Mouse (Mus musculus): ENCODE results near the gene Btbd9. TPM values are rescaled to one million over a fixed set of nuclear protein-coding genes. Genes with fewer than 3 reads are reported as not detected.

Btbd9 gene
- total RNA-seq, 1 experiment, result 28.2 TPM

- TF ChIP-seq MAFK (IDR thresholded peaks at IDR 0.05; ENCODE audit: insufficient read depth, low read depth, low read length) (no peak), CHD2 (IDR thresholded peaks at IDR 0.05; ENCODE audit: low read depth, low read length) (no peak), ZNF384 (IDR thresholded peaks at IDR 0.05; ENCODE audit: low read depth, low read length) (no peak), ZC3H11A (IDR thresholded peaks at IDR 0.05; ENCODE audit: borderline replicate concordance, low read depth, low read length) (no peak), HCFC1 (IDR thresholded peaks at IDR 0.05; ENCODE audit: borderline replicate concordance, insufficient read depth, low read length) (no peak)
- Histone ChIP-seq H3K9me3 (ENCODE audit: control insufficient read depth, insufficient read depth, low read depth, low read length) (no peaks in the 10 kb centered on the region), H3K36me3 (ENCODE audit: control insufficient read depth, insufficient read depth, low read length, poor library complexity, severe bottlenecking) (no peaks in the 10 kb centered on the region), H3K27ac (ENCODE audit: insufficient read depth, low read depth, low read length, poor library complexity, severe bottlenecking) (no peak overlapping the region), H3K4me3 (ENCODE audit: insufficient read depth in 1 of 2, low read depth in 1 of 2, low read length in 2 of 2, poor library complexity in 1 of 2, severe bottlenecking in 1 of 2) (no peak overlapping the region), H3K9ac (ENCODE audit: insufficient read depth, low read depth, low read length, poor library complexity, severe bottlenecking) (no peak overlapping the region), H3K4me1 (ENCODE audit: control insufficient read depth in 2 of 2, insufficient read depth in 2 of 2, low read length in 2 of 2, poor library complexity in 1 of 2) (peaks cover 4 to 12% of the 10 kb centered on the region in 2 experiments; a peak in 2 of 4 replicates)
- in situ Hi-C loops (cut with MboI; ENCODE audit: low sequenced_read_pairs in 2 of 2, unreplicated experiment in 2 of 2), result no loop called here
- no peak for DNase-seq (ENCODE audit: low read depth, low spot score)
These were observed 315.5 kb downstream of the Btbd9 start for GRCm38 (mm10) chr17:30260641-30261306.

- peaks cover 4 to 12% of the 10 kb centered on the region in 2 experiments; a peak in 2 of 4 replicates for H3K4me1 ChIP-seq (ENCODE audit: control insufficient read depth in 2 of 2, insufficient read depth in 2 of 2, low read length in 2 of 2, poor library complexity in 1 of 2)
- no peak for TF ChIP-seq HCFC1 (IDR thresholded peaks at IDR 0.05; ENCODE audit: borderline replicate concordance, insufficient read depth, low read length)
- no peak for TF ChIP-seq MAFK (IDR thresholded peaks at IDR 0.05; ENCODE audit: insufficient read depth, low read depth, low read length)
- TF ChIP-seq ZNF384 (IDR thresholded peaks at IDR 0.05; ENCODE audit: low read depth, low read length), result no peak
- TF ChIP-seq CHD2 (IDR thresholded peaks at IDR 0.05; ENCODE audit: low read depth, low read length), result no peak
- no peak overlapping the region for H3K9ac ChIP-seq (ENCODE audit: insufficient read depth, low read depth, low read length, poor library complexity, severe bottlenecking)
- H3K4me3 ChIP-seq (ENCODE audit: insufficient read depth in 1 of 2, low read depth in 1 of 2, low read length in 2 of 2, poor library complexity in 1 of 2, severe bottlenecking in 1 of 2), result no peak overlapping the region
- no peaks in the 10 kb centered on the region for H3K9me3 ChIP-seq (ENCODE audit: control insufficient read depth, insufficient read depth, low read depth, low read length)
- DNase-seq (ENCODE audit: low read depth, low spot score), result no peak
- in situ Hi-C loops (cut with MboI; ENCODE audit: low sequenced_read_pairs in 2 of 2, unreplicated experiment in 2 of 2), result no loop called here
- no peaks in the 10 kb centered on the region for H3K36me3 ChIP-seq (ENCODE audit: control insufficient read depth, insufficient read depth, low read length, poor library complexity, severe bottlenecking)
- no peak overlapping the region; the same call in 1 of the 2 replicates for H3K27ac ChIP-seq (ENCODE audit: insufficient read depth, low read depth, low read length, poor library complexity, severe bottlenecking)
These were observed 316.4 kb downstream of the Btbd9 start for GRCm38 (mm10) chr17:30259938-30260337.

DNA sequence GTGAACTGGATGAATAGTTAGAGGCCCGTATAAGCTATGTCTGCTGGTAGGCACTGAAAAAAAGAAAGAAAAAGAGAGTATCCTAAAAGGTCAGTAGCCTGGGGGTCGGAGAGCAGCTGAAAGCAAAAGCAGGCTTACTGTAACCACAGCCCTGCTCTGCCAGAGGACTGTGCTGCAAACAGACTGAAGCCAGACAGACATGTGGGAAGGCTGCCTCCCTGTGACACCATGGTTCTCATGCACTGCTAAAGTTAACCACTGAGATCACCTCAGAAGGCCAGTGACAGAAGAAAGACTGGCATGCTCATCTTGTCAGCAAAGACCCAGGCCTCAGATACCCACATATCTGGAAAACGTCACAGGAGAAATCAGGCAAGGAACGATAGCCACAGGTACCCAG is 317.8 kb downstream of the Btbd9 start:
- no peak overlapping the region for H3K9ac ChIP-seq (ENCODE audit: insufficient read depth, low read depth, low read length, poor library complexity, severe bottlenecking)
- peaks cover 4 to 12% of the 10 kb centered on the region in 2 experiments; a peak in 2 of 4 replicates for H3K4me1 ChIP-seq (ENCODE audit: control insufficient read depth in 2 of 2, insufficient read depth in 2 of 2, low read length in 2 of 2, poor library complexity in 1 of 2)
- no peak overlapping the region for H3K4me3 ChIP-seq (ENCODE audit: insufficient read depth in 1 of 2, low read depth in 1 of 2, low read length in 2 of 2, poor library complexity in 1 of 2, severe bottlenecking in 1 of 2)
- H3K36me3 ChIP-seq (ENCODE audit: control insufficient read depth, insufficient read depth, low read length, poor library complexity, severe bottlenecking), result no peaks in the 10 kb centered on the region
- no peak for DNase-seq (ENCODE audit: low read depth, low spot score)
- in situ Hi-C loops (cut with MboI; ENCODE audit: low sequenced_read_pairs in 2 of 2, unreplicated experiment in 2 of 2), result no loop called here
- TF ChIP-seq MAFK (IDR thresholded peaks at IDR 0.05; ENCODE audit: insufficient read depth, low read depth, low read length) (no peak), ZNF384 (IDR thresholded peaks at IDR 0.05; ENCODE audit: low read depth, low read length) (no peak), ZC3H11A (IDR thresholded peaks at IDR 0.05; ENCODE audit: borderline replicate concordance, low read depth, low read length) (no peak), CHD2 (IDR thresholded peaks at IDR 0.05; ENCODE audit: low read depth, low read length) (no peak), HCFC1 (IDR thresholded peaks at IDR 0.05; ENCODE audit: borderline replicate concordance, insufficient read depth, low read length) (no peak)
- H3K27ac ChIP-seq (ENCODE audit: insufficient read depth, low read depth, low read length, poor library complexity, severe bottlenecking), result no peak overlapping the region
- H3K9me3 ChIP-seq (ENCODE audit: control insufficient read depth, insufficient read depth, low read depth, low read length), result no peaks in the 10 kb centered on the region

GRCm38 (mm10) chr17:30255928-30256560 is 320.2 kb downstream of the Btbd9 start:
- DNase-seq (ENCODE audit: low read depth, low spot score), result no peak
- TF ChIP-seq HCFC1 (IDR thresholded peaks at IDR 0.05; ENCODE audit: borderline replicate concordance, insufficient read depth, low read length) (no peak), CHD2 (IDR thresholded peaks at IDR 0.05; ENCODE audit: low read depth, low read length) (no peak), ZC3H11A (IDR thresholded peaks at IDR 0.05; ENCODE audit: borderline replicate concordance, low read depth, low read length) (no peak), MAFK (IDR thresholded peaks at IDR 0.05; ENCODE audit: insufficient read depth, low read depth, low read length) (no peak), ZNF384 (IDR thresholded peaks at IDR 0.05; ENCODE audit: low read depth, low read length) (no peak)
- H3K9me3 ChIP-seq (ENCODE audit: control insufficient read depth, insufficient read depth, low read depth, low read length), result no peaks in the 10 kb centered on the region
- H3K36me3 ChIP-seq (ENCODE audit: control insufficient read depth, insufficient read depth, low read length, poor library complexity, severe bottlenecking), result no peaks in the 10 kb centered on the region
- no peak overlapping the region for H3K9ac ChIP-seq (ENCODE audit: insufficient read depth, low read depth, low read length, poor library complexity, severe bottlenecking)
- peaks cover 0 to 4% of the 10 kb centered on the region in 2 experiments; a peak in 2 of 4 replicates for H3K4me1 ChIP-seq (ENCODE audit: control insufficient read depth in 2 of 2, insufficient read depth in 2 of 2, low read length in 2 of 2, poor library complexity in 1 of 2)
- in situ Hi-C loops (cut with MboI; ENCODE audit: low sequenced_read_pairs in 2 of 2, unreplicated experiment in 2 of 2), result no loop called here
- no peak overlapping the region for H3K4me3 ChIP-seq (ENCODE audit: insufficient read depth in 1 of 2, low read depth in 1 of 2, low read length in 2 of 2, poor library complexity in 1 of 2, severe bottlenecking in 1 of 2)
- H3K27ac ChIP-seq (ENCODE audit: insufficient read depth, low read depth, low read length, poor library complexity, severe bottlenecking), result no peak overlapping the region
